Mouse (Mus musculus): ENCODE measurements at regions not wholly inside any gene's neighbourhood (a gene's known extent, or its start where the extent isn't known, plus 50 kb on each side); places are given as distances from the start of the nearest gene placed in this dataset.
"Not testable (repeated sequence)": the region's sequence is repeated elsewhere in the genome, so short reads cannot be mapped to it uniquely, and the experiment has no call there.

DNA sequence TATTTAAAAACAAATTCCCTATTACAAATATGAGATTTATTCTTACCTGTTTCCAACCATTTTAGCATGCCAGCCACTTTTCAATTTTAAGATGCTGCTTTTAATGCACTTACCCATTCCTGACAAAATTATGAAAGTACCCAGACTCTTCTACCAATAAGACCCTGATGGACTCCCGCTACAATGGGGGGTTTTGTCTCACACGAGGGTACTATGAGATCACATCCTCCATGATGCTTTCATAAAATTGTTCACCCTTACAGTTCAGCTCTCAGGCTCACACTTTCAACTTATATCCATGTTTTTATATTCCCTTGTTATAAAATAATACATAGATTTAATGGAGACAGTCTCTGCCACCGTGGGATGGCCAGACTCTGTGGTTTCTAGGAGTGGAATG, 68.1 kb upstream of the Adamts18 start:
- no peak for DNase-seq

DNA sequence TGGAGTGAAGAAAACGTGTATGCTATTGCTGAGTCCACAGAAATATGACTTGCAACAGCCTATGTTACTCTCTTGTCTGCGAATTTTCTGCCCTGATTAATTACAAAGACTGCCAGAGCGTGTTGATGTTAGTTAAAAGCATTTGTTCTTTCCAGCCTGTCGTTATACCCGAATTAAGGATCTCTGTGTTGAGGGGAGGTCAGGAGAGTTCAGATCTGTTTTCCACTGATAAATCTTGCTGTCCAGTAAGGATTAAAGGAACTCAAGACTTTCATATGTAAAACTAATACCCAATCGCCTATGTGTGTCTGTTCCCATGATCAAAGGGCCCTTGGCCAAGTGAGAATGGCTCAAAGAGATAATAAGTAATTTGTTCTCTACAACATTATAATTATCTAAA, 68.7 kb upstream of the Adamts18 start:
- no peak for DNase-seq

DNA sequence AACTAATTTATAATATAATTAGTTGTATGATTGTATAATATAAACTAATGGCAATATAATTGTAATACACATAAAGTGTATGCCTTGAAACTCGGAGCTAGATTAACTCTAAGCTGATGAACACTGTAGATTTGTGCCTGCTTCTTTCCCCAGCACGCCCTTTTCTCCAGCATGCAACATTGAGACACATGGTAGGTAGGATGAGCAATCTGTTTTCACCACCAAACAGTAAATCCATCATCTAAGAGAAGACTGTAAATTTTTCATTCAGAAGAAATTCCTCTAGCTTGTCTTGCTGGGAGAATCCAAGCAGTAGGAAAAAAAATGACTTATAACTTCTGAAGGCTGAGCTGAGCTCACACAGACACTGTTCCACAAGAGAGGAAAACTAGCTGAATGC, 71.8 kb upstream of the Adamts18 start:
- DNase-seq = no peak

DNA sequence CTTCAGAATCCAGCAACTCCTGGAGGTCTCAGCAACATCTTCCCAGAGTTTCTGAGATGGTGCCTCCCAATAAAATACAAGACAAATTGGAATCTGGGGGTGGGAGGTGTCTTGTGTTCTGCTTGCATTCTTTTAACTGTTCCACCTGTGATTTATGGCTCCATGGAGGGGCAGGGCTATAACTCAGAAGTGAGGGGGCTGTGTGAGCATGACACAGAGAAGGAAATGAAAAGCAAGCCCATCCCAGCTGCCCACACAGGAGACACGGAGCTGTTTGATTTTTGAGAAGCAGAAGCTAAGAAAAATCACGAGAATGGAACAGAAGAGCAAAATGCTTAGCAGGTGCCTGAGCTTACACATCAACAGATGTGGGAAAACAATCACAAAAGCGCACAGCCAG, 74.8 kb upstream of the Adamts18 start:
- no peak for DNase-seq

DNA sequence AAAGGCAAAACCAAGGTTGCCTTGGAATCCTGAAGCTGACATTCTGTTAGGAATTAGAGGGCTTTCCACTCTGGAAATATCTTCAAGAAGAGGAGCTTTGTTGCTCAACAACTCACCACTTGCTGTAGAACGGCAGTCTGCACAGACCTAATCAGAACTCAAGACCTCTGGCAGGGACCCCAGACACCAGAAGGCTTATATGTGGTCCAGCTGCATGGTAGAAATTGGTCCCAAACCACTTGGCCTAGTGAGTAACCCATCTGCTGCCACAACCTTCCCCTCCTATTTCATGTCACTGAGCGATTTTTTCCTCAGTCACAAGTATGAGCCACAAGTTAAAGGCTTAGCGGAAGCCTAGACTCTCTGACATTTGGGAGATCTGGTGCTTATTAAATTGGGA, 105.2 kb upstream of the Adamts18 start:
- no peak for DNase-seq

DNA sequence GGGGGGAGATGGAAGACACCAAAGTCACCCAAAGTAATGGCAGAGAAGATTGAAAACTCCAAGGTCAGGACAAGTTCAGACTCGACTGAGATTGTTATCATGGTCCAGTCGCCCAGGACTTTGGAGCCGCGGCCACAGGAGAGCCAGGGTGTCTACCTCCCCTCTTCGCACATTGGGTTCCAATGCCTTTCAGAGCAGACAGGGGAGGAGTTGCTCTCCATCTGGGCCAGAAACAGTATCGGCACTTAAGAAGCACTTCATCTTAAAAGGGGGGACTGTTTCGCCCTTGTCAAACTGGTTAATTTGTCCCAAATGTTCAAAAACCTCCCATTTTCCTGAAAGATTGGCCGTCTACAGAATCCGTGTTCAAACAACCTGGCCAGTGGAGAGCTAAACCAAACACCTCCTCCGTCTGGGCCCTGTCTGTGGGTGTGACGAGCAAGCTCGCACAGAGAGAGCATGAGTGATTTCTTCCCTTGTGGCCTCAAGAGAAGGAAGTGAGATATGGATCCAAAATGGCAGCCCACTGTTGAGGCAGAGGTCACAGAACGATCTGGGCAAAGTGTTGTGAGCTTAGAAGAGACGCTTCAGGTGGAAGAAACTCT, 108.0 kb upstream of the Adamts18 start:
- DNase-seq = no peak

DNA sequence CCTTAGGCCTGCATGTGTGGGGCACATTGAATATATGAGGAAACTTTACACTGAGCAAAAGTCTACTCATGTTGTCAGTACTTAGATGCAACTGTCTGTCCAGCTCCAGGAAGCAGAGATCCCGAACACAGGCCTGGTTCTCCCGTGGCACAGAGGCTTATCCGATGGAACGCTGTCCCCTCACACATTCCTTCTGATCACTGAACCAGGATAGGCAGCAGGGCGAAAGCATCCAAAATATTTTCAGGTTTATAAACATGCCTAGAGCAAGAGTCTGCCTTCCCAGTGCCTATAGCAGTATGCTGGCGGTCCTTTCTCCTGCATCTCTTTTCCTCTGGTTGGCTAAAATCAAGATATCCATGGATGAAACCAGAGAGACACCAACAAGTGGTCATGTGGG, 109.3 kb upstream of the Adamts18 start:
- no peak for DNase-seq

DNA sequence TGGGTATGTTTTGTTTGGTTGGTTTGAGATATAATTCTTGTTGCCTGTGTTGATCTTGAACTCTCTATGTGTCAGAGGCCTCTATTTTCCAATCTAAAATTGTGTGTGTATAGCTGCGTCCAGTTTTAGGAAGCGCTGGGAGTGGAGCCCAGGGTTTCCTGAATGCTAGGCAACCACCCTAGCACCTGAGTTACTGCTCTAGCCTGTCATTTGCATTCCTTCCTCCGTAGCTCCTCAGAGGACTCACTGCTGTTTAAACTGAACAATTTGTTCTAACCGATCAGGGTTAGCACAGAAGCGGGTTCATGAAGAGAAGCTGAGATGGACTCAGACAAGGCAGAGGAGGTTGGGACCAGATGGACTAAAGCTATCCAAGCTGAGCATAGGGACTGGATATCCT, 127.3 kb upstream of the Adamts18 start:
- no peak for DNase-seq

DNA sequence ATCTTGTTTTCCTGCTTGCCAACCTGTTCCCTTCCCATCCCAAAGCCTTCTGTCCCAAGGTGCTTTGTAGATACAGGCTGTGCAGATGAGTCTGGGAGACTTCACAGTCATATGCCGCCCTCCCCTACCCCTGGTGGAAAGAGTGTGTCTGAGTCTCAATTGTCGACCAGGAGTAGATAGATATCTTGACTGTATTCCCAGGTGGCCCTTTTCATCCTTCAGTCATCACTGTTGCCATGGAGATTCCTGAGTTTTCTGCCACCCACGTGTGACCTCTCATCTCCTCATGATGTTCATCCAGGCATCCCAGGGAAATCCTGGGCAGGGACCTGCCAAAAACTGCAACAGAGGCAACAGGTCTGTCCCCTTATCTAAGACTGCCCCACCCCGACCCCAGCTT, 128.1 kb upstream of the Adamts18 start:
- no peak for DNase-seq

DNA sequence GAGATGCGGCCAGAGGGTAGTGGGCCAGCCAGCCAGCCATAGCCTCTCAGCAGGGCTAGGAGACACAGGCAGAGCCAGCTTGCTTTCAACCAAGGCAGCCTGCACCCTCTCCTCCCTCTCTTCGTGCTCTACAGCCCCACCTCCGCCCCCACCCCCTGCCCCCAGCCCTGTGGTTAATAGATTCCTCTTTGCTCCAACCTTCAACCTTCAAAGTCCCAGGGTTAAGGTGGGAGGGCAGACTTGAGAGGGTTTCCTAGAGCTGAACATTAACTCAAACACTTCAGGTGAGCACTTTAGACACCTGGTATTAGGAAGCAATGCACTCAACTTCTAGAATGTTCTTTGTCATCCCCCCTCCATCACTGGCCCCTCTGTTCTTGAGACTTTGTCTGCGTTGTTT, 128.5 kb upstream of the Adamts18 start:
- DNase-seq = no peak

DNA sequence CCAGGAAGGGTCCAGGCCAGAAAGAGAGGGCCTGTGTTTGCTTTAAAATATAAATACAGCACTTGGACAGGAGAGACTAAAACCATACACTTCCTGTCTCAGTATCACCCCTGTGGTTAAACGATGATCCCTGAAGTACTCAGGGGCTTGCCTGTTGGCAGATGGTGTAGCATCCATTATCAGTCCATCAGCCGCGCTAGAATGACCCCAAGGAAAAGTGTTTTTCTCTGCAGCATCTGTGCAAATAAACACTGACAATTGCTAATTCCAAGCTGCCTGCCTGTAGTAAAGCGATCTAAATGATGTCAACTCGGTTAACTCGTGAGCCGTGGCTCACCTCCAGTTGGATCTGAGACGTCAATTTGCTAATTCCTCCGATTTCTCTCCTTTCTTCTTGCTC, 130.4 kb upstream of the Adamts18 start:
- no peak for DNase-seq

DNA sequence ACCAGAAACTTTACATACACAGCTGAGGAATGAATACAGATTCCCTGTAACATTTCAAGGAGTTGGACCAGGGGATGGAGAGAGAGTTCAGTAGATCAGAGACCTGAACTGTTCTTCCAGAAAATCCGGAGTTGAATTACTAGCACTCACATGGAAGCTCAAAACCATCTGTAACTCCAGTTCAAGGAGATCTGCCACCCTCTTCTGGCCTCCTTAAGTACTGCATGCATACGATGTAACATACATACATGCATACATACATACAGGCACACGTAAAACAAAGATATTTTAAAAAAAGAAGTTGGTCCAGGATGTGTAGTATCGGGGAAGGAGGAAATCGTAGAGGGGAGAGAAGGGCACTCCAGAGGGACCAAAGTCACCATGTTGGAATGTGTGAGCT, 131.3 kb upstream of the Adamts18 start:
- DNase-seq = no peak

DNA sequence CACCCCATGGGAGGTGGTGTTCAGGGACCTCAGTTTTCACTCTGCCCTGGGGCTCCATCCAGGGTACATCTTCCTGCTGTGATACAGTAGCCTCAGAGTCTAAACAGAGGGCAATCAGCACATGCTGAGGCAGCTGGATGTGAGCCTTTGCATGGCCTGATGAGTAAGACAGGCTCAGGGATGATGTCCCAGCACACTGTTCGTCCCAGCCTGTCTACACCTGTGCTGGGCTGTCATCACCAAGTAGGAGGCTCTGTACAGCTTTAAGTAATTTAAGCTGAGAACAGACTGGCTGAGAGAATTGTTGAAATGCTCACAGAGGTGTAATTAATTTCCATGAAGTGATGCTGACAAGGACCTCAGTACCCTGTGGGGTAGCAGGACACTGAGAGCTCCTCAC, 132.8 kb upstream of the Adamts18 start:
- DNase-seq = no peak

DNA sequence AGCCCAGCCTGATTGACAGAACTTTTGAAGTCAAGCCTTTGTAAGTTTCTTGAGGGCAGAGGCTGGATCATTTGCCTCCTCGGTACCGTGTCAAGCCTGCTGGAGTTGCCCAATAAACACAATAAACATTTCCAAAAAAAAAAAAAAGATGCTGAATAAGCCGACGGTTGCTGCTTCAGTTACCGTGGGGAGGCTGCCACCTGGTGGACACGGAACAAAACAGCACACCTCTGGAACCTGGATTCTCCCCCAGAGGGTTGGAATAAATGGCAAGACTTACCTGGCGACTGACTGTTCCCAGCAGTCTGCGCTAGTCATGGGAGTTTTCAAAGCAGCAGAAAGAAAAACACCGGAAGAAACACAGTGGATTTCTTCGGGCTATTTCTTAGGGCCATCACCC, 136.3 kb upstream of the Adamts18 start:
- DNase-seq = peak; percentile 31 to 33

DNA sequence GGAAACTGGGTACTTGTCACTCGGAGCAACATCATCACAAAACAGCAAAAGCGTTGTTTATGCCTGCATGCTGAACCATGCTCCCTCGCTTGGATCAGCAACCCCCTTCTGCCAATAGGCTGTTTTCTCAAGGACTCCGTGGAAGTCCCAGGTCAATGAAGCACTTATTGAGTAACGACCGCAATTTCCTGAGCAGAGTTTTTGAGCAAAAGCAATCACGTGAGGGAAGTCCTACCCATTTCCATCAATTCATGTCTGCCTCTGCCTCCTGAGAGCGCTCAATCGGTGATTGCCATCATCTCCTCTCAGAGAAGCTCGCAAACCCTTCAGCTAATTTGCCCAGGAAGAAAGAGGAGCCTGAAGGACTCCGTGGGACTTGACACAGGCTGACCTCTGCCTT, 136.9 kb upstream of the Adamts18 start:
- DNase-seq = no peak

DNA sequence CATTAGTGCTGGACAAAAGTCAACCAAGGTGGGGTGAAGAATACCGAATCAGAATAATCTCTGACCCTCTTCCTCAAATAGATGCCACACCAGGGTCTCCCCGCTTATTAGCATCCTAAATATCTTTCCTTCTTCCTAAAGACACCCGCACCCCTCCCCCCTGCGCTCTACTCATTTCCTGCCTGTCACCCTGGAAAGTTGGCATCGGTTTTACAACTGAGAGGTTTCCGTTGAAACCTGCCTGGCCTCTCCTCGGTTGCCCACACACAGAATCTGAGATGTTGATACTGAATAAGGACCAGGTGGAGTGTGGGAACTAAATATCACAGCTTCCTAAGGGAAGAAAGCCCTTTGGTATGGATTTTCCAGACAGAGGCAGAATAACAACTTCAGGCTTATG, 137.4 kb upstream of the Adamts18 start:
- no peak for DNase-seq

DNA sequence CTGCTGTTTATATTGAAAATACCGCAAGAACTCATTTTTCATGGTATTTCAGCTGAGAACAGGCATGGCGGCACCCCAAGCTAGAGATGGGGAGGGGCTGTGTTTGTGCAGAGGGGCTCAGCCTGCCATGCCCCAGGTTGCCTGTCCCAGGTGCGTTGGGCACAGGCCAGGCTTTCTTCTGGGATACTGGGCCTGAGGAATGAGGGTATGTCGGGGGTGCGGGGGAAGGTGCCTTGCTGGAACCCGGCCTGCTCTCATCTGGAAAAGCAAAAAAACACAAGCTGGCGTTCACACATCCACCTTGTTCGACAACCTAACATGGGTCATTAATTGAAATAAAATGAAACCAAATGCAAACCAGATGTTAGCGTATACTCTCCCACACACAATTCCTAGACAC, 142.2 kb upstream of the Adamts18 start:
- no peak for DNase-seq

DNA sequence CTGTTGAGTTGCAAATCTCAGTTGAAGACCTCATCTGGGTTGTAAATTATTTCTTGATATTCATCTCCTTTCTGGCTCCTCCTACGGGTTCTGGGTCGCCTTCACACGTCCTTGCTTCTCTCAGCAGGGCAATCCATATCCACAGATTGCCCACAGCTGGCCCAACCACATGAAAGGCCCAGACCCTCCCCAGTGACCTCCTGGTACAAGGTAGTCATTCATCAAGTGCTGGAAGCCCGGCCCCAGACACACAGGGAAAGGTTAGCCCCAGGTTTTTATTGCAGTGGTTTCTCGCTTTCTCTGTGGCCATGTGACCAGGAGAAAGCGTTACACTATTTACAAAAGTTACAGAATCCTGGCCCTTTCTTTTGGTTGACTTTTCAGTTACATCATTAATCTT, 134.5 kb upstream of the Nudt7 start:
- DNase-seq = no peak

DNA sequence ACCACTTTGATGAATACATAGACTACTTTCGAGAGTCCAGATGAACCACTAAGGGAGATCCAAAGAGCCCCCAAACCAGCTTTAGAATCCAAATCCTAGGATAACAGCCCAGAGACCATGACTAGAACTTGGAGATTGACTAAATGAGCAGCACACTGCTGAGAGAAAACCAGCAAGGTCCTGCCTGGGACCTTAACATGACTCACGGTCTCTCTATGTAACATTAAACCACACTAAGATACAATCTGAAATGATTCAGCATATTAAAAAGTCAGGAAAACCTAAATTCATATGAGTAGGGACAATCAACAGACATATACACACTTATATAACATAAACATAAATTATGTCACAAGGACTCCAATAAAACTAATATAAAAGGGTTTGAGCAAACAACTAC, 131.7 kb upstream of the Nudt7 start:
- DNase-seq = no peak

DNA sequence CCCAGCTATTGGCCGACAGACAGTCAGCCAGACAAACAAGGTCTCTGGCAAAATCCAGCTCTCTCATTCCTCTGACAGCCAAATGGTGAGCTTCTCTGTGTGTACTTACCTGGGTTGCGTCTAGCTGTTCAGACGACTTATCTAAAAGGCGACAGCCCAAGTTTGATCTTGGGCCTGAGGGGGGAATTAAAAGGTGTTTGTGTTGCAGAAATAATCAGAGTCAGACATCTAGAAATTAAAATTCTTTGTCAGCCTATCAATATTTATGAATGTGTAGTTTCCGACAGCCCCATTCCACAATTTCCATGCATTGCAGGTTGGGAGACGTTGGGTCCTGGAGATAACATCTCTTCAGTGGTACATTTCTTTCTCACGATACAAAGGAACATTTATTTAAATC, 128.9 kb upstream of the Nudt7 start:
- no peak for DNase-seq

DNA sequence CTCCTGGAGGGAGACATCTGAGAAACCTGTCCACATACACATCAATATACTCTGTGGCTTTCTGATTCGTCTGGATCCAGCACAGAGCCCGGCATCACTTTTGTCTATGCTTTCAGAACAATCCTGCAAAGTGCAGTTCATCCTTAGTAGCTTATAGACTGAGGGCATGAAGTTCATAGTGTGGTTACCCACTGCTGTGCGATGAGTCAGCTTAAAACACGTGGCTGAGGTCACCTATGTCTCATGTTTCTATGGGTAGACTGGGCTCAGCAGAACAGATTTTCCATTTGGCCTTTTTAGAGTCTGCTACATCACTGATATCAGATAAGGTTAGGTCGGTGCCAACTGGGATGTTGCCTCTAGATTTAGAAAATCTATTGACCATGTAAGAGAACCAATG, 126.8 kb upstream of the Nudt7 start:
- no peak for DNase-seq

DNA sequence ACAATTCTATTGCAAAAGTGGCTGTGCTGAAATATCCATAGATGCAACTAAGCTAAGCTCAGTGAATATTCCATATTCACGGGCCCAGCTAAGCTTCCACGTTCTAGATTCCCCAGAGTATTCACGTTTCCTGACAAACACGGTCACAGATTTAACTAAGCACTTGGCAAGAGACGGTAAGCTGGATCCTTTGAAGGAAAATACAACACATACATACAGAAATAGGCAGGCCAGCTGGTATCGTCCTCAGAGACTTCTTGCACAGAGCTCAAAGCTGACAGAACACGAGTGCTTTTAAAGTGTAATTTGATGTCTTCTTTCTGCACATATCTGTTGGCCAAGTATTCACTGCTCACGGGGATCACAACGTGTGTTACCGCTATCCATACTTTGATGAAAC, 126.3 kb upstream of the Nudt7 start:
- no peak for DNase-seq

DNA sequence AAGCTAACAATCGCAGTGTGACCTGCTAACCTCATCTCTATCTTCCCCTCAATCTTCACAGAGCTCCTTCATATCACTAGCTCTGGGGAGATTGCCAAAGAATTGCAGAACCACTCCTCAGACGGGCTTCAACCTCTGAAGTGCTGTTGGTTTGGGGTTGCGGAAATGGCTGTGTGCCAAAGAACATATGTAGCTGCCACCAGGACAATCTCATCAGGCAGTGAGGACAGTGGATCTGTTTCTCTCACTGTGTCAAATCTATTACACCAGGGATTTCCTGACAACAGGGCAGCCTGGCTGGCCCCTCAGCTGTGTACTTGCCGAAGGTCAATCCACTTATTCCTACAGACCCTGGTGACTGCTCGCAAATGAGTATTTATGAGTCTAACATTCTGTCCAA, 115.0 kb upstream of the Nudt7 start:
- no peak for DNase-seq

DNA sequence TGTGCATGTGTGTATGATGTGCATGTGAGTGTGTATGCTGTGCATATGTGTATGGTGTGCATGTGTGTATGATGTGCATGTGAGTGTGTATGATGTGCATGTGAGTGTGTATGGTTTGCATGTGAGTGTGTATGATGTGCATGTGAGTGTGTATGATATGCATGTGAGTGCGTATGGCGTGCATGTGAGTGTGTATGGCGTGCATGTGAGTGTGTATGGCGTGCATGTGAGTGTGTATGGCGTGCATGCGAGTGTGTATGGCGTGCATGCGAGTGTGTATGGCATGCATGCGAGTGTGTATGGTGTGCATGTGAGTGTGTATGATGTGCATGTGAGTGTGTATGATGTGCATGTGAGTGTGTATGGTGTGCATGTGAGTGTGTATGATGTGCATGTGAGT, 103.2 kb upstream of the Nudt7 start:
- not testable (repeated sequence) for DNase-seq

DNA sequence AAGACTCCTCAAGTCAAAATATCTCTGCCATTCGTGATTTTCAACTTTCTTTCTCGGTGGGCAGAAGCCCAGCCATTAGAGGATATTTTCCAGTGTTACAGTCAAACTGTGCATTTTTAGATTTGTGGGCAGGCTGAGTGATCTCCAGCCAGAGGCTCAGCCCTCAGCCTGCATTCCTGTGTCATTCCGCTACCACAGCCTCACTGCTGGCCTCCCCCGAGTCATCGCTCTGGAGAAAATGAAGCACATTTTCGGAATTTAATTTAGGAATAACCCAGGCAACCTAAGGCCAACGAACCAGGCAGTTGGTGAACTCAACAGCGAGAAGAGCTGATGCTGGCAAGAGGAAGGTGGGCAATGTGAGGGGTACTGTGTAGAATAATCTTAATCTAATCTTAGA, 80.9 kb upstream of the Nudt7 start:
- DNase-seq = no peak

DNA sequence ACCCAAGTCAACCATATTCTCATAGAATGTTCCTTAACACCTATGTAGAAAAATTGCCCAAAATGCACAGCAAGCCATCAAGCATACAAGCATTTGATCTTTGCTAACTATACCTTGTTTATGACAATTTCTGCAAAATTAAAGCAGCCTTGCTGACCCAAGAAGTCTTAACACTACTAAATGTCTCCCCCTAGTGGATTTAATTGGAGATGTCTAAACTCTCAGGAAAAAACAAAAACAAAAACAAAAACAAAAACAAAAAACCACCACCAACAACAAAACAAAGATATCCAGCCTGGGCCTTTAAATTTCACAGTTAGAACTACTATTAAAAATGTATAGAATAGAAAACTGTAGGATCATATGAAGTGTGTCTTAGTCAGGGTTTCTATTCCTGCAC, 69.8 kb upstream of the Nudt7 start:
- DNase-seq = no peak
